Mouse (Mus musculus): Measurements from ENCODE around the gene Adpgk. TPM values are rescaled to one million over a fixed set of nuclear protein-coding genes. Genes with fewer than 3 reads are reported as not detected.

Adpgk gene
- polyA plus RNA-seq, 1 experiment from 2014 or later, result 24.0 TPM

- no peaks in the 10 kb centered on the region for H3K27me3 ChIP-seq (ENCODE audit: control insufficient read depth, insufficient read depth, low read length)
- H3K4me1 ChIP-seq (ENCODE audit: control insufficient read depth in 2 of 2, insufficient read depth in 2 of 2, low read length in 2 of 2), result peaks cover 0 to 10% of the 10 kb centered on the region in 2 experiments; a peak in 3 of 4 replicates
- no peak overlapping the region for H3K4me3 ChIP-seq (ENCODE audit: control insufficient read depth in 1 of 2, insufficient read depth in 1 of 2, low read depth in 1 of 2, low read length in 2 of 2)
- H3K27ac ChIP-seq (replicated peaks in 1 of 2; ENCODE audit: control insufficient read depth in 1 of 2, insufficient read depth in 1 of 2, low read depth in 2 of 2, low read length in 2 of 2), result peak overlapping the region in 1 of 2 experiments; percentile 21; a peak in 1 of 4 replicates
- H3K9ac ChIP-seq (ENCODE audit: low read length), result no peak overlapping the region
- no peak for ATAC-seq (ENCODE audit: insufficient number of reproducible peaks, insufficient read depth, low FRiP score, low read depth)
- peaks cover 56% of the 10 kb centered on the region for H3K36me3 ChIP-seq (ENCODE audit: control insufficient read depth, insufficient read depth, low read length)
- H3K4me2 ChIP-seq (ENCODE audit: low read length), result no peak overlapping the region
- H3K9me3 ChIP-seq (ENCODE audit: control insufficient read depth, low read length), result no peaks in the 10 kb centered on the region
Measured at GRCm38 (mm10) chr9:59324351-59324750, 33.0 kb downstream of the Adpgk start.

GRCm38 (mm10) chr9:59330055-59330454 lies 38.7 kb downstream of the Adpgk start:
- H3K27ac ChIP-seq (replicated peaks in 1 of 2; ENCODE audit: control insufficient read depth in 1 of 2, insufficient read depth in 1 of 2, low read depth in 2 of 2, low read length in 2 of 2), result no peak overlapping the region
- H3K27me3 ChIP-seq (ENCODE audit: control insufficient read depth, insufficient read depth, low read length), result no peaks in the 10 kb centered on the region
- peaks cover 37% of the 10 kb centered on the region for H3K36me3 ChIP-seq (ENCODE audit: control insufficient read depth, insufficient read depth, low read length)
- no peaks in the 10 kb centered on the region for H3K4me1 ChIP-seq (ENCODE audit: control insufficient read depth in 2 of 2, insufficient read depth in 2 of 2, low read length in 2 of 2)
- H3K4me2 ChIP-seq (ENCODE audit: low read length), result no peak overlapping the region
- 87% methylated on average over 5 of the region's 5 CpGs for WGBS
- no peak for ATAC-seq (ENCODE audit: insufficient number of reproducible peaks, insufficient read depth, low FRiP score, low read depth)
- H3K9me3 ChIP-seq (ENCODE audit: control insufficient read depth, low read length), result no peaks in the 10 kb centered on the region
- no peak overlapping the region for H3K4me3 ChIP-seq (ENCODE audit: control insufficient read depth in 1 of 2, insufficient read depth in 1 of 2, low read depth in 1 of 2, low read length in 2 of 2)
- no peak overlapping the region for H3K9ac ChIP-seq (ENCODE audit: low read length)

GRCm38 (mm10) chr9:59336539-59336938 lies 45.2 kb downstream of the Adpgk start:
- Histone ChIP-seq H3K36me3 (ENCODE audit: control insufficient read depth, insufficient read depth, low read length) (peaks cover 17% of the 10 kb centered on the region), H3K4me2 (ENCODE audit: low read length) (no peak overlapping the region), H3K9me3 (ENCODE audit: control insufficient read depth, low read length) (no peaks in the 10 kb centered on the region), H3K27me3 (ENCODE audit: control insufficient read depth, insufficient read depth, low read length) (no peaks in the 10 kb centered on the region), H3K9ac (ENCODE audit: low read length) (no peak overlapping the region), H3K27ac (replicated peaks in 1 of 2; ENCODE audit: control insufficient read depth in 1 of 2, insufficient read depth in 1 of 2, low read depth in 2 of 2, low read length in 2 of 2) (no peak overlapping the region), H3K4me1 (ENCODE audit: control insufficient read depth in 2 of 2, insufficient read depth in 2 of 2, low read length in 2 of 2) (no peaks in the 10 kb centered on the region), H3K4me3 (ENCODE audit: control insufficient read depth in 1 of 2, insufficient read depth in 1 of 2, low read depth in 1 of 2, low read length in 2 of 2) (no peak overlapping the region)
- no peak for ATAC-seq (ENCODE audit: insufficient number of reproducible peaks, insufficient read depth, low FRiP score, low read depth)
- WGBS, result 85% methylated on average over 3 of the region's 3 CpGs

GRCm38 (mm10) chr9:59337889-59338288 lies 46.5 kb downstream of the Adpgk start:
- Histone ChIP-seq H3K4me2 (ENCODE audit: low read length) (no peak overlapping the region), H3K4me1 (ENCODE audit: control insufficient read depth in 2 of 2, insufficient read depth in 2 of 2, low read length in 2 of 2) (no peaks in the 10 kb centered on the region), H3K27me3 (ENCODE audit: control insufficient read depth, insufficient read depth, low read length) (no peaks in the 10 kb centered on the region), H3K9ac (ENCODE audit: low read length) (no peak overlapping the region), H3K36me3 (ENCODE audit: control insufficient read depth, insufficient read depth, low read length) (peaks cover 22% of the 10 kb centered on the region), H3K27ac (replicated peaks in 1 of 2; ENCODE audit: control insufficient read depth in 1 of 2, insufficient read depth in 1 of 2, low read depth in 2 of 2, low read length in 2 of 2) (no peak overlapping the region), H3K9me3 (ENCODE audit: control insufficient read depth, low read length) (no peaks in the 10 kb centered on the region), H3K4me3 (ENCODE audit: control insufficient read depth in 1 of 2, insufficient read depth in 1 of 2, low read depth in 1 of 2, low read length in 2 of 2) (no peak overlapping the region)
- no peak for ATAC-seq (ENCODE audit: insufficient number of reproducible peaks, insufficient read depth, low FRiP score, low read depth)
- 91% methylated on average over 5 of the region's 5 CpGs for WGBS

GRCm38 (mm10) chr9:59338411-59338810 lies 47.1 kb downstream of the Adpgk start:
- H3K4me3 ChIP-seq (ENCODE audit: control insufficient read depth in 1 of 2, insufficient read depth in 1 of 2, low read depth in 1 of 2, low read length in 2 of 2), result no peak overlapping the region
- no peak overlapping the region for H3K27ac ChIP-seq (replicated peaks in 1 of 2; ENCODE audit: control insufficient read depth in 1 of 2, insufficient read depth in 1 of 2, low read depth in 2 of 2, low read length in 2 of 2)
- 78% methylated on average over 5 of the region's 5 CpGs for WGBS
- H3K9me3 ChIP-seq (ENCODE audit: control insufficient read depth, low read length), result no peaks in the 10 kb centered on the region
- no peak overlapping the region for H3K4me2 ChIP-seq (ENCODE audit: low read length)
- H3K36me3 ChIP-seq (ENCODE audit: control insufficient read depth, insufficient read depth, low read length), result peaks cover 17% of the 10 kb centered on the region
- no peaks in the 10 kb centered on the region for H3K27me3 ChIP-seq (ENCODE audit: control insufficient read depth, insufficient read depth, low read length)
- H3K4me1 ChIP-seq (ENCODE audit: control insufficient read depth in 2 of 2, insufficient read depth in 2 of 2, low read length in 2 of 2), result no peaks in the 10 kb centered on the region
- H3K9ac ChIP-seq (ENCODE audit: low read length), result no peak overlapping the region
- no peak for ATAC-seq (ENCODE audit: insufficient number of reproducible peaks, insufficient read depth, low FRiP score, low read depth)

GRCm38 (mm10) chr9:59339107-59339506 lies 47.7 kb downstream of the Adpgk start:
- H3K4me2 ChIP-seq (ENCODE audit: low read length), result no peak overlapping the region
- no peak for ATAC-seq (ENCODE audit: insufficient number of reproducible peaks, insufficient read depth, low FRiP score, low read depth)
- H3K9me3 ChIP-seq (ENCODE audit: control insufficient read depth, low read length), result no peaks in the 10 kb centered on the region
- H3K4me1 ChIP-seq (ENCODE audit: control insufficient read depth in 2 of 2, insufficient read depth in 2 of 2, low read length in 2 of 2), result no peaks in the 10 kb centered on the region
- H3K27me3 ChIP-seq (ENCODE audit: control insufficient read depth, insufficient read depth, low read length), result no peaks in the 10 kb centered on the region
- peaks cover 17% of the 10 kb centered on the region for H3K36me3 ChIP-seq (ENCODE audit: control insufficient read depth, insufficient read depth, low read length)
- no peak overlapping the region for H3K9ac ChIP-seq (ENCODE audit: low read length)
- no peak overlapping the region for H3K4me3 ChIP-seq (ENCODE audit: control insufficient read depth in 1 of 2, insufficient read depth in 1 of 2, low read depth in 1 of 2, low read length in 2 of 2)
- 78% methylated on average over 5 of the region's 5 CpGs for WGBS
- no peak overlapping the region for H3K27ac ChIP-seq (replicated peaks in 1 of 2; ENCODE audit: control insufficient read depth in 1 of 2, insufficient read depth in 1 of 2, low read depth in 2 of 2, low read length in 2 of 2)

GRCm38 (mm10) chr9:59340002-59340401 lies 48.6 kb downstream of the Adpgk start:
- no peaks in the 10 kb centered on the region for H3K27me3 ChIP-seq (ENCODE audit: control insufficient read depth, insufficient read depth, low read length)
- no peak for ATAC-seq (ENCODE audit: insufficient number of reproducible peaks, insufficient read depth, low FRiP score, low read depth)
- H3K4me1 ChIP-seq (ENCODE audit: control insufficient read depth in 2 of 2, insufficient read depth in 2 of 2, low read length in 2 of 2), result no peaks in the 10 kb centered on the region
- no peaks in the 10 kb centered on the region for H3K9me3 ChIP-seq (ENCODE audit: control insufficient read depth, low read length)
- peaks cover 17% of the 10 kb centered on the region for H3K36me3 ChIP-seq (ENCODE audit: control insufficient read depth, insufficient read depth, low read length)
- H3K4me2 ChIP-seq (ENCODE audit: low read length), result no peak overlapping the region
- no peak overlapping the region for H3K27ac ChIP-seq (replicated peaks in 1 of 2; ENCODE audit: control insufficient read depth in 1 of 2, insufficient read depth in 1 of 2, low read depth in 2 of 2, low read length in 2 of 2)
- H3K4me3 ChIP-seq (ENCODE audit: control insufficient read depth in 1 of 2, insufficient read depth in 1 of 2, low read depth in 1 of 2, low read length in 2 of 2), result no peak overlapping the region
- no peak overlapping the region for H3K9ac ChIP-seq (ENCODE audit: low read length)
- WGBS, result 82% methylated on average over 8 of the region's 9 CpGs

- Histone ChIP-seq H3K27ac (replicated peaks in 1 of 2; ENCODE audit: control insufficient read depth in 1 of 2, insufficient read depth in 1 of 2, low read depth in 2 of 2, low read length in 2 of 2) (no peak overlapping the region), H3K9me3 (ENCODE audit: control insufficient read depth, low read length) (no peaks in the 10 kb centered on the region), H3K36me3 (ENCODE audit: control insufficient read depth, insufficient read depth, low read length) (peaks cover 11% of the 10 kb centered on the region), H3K9ac (ENCODE audit: low read length) (no peak overlapping the region), H3K4me3 (ENCODE audit: control insufficient read depth in 1 of 2, insufficient read depth in 1 of 2, low read depth in 1 of 2, low read length in 2 of 2) (no peak overlapping the region), H3K4me1 (ENCODE audit: control insufficient read depth in 2 of 2, insufficient read depth in 2 of 2, low read length in 2 of 2) (no peaks in the 10 kb centered on the region), H3K27me3 (ENCODE audit: control insufficient read depth, insufficient read depth, low read length) (no peaks in the 10 kb centered on the region), H3K4me2 (ENCODE audit: low read length) (no peak overlapping the region)
- WGBS, result 57% methylated on average over 2 of the region's 2 CpGs
- ATAC-seq (ENCODE audit: insufficient number of reproducible peaks, insufficient read depth, low FRiP score, low read depth), result no peak
Measured at GRCm38 (mm10) chr9:59346176-59346575, 54.8 kb downstream of the Adpgk start.
